Mouse (Mus musculus) layer of hippocampus, postnatal 10 days (tissue): ENCODE measurements at regions not wholly inside any gene's neighbourhood (a gene's known extent, or its start where the extent isn't known, plus 50 kb on each side); places are given as distances from the start of the nearest gene placed in this dataset.
"Not testable (repeated sequence)": the region's sequence is repeated elsewhere in the genome, so short reads cannot be mapped to it uniquely, and the experiment has no call there.

ENCODE experiments used
- DNase-seq, 2 experiments: peaks; one replicate each; pipeline ENCODE4 v3.0.0; 2021; ENCODE audit warnings: low spot score in 2 of 2

DNA sequence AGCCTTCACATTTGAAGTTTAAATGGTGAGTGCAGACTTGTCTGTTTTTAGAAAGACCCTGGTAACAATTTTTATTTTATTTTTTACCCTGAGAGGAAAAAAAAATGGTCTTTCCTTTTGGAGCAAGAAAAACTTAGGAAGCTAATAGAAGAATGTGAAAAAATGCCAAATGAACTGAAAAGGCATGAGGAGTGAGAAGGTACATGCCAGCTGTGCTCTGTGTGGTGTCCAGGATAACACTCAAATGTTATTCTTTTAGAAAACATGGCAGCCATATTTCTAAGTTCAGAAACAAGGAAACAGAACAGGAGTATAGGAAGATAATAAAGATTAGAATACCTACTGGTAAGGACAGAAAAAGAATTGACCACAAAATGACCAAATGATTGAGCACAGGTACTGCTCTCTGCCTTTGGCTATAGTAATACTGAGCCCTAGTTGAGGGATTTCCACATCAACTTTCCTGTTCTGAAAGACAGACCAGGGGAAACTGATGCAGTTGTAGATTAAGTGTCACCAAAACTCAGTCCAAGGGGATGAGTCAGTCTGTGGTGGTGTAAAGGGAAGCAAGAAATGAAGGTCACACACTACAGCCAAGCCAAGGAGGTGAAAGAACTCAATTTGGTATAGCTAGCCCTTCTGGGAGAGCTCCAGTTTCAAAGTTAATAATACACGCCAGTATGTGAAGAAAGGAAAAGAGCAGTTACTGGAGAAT is 758.5 kb downstream of the Robo2 start:
- no peak for DNase-seq

DNA sequence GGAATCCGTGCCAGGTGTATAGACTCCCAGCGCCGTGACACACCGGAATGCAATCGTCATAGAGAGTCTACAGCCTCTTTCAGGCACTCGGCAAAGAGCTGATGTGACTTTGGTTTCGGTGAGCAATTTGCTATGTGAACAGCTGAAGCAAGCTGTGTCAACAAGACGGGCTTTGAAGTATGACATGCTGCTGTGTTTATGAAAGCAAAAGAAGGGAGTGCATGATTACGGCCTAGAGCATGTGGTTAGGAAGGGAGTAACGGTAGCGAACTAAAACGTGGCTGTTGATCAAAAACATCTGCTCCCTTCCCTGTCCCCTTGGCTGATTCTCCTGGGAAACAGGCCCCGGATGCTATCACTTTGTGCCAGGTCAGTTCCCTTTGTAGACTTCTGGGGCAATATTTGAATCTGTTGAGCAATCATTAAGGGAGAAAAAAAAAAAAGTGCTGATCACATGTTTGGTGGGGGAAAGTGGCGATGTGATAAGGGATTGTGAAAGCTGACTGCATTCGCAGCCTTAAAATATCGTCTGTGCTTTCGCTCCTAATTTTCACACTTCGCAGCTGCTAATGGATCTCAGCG is 764.3 kb downstream of the Robo2 start:
- peak; percentile 18 to 24 for DNase-seq

DNA sequence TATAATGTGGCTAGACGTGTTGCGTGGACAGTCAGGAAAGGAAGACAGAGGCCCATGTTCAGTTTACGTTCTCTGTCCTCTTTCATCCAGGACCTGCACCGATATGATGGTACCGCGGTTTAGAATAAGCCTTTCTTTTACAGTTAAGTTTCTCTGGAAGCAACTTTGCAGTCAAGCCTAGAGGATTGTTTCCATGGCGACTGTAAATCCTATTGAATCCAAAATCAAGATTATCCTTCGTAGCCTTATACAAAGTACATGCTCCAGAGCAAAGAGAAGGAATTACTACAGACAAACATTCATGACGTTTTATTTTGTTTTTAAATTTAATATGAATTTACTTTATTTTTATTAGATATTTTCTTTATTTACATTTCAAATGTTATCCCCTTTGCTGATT is 798.6 kb downstream of the Robo2 start:
- DNase-seq: no peak

DNA sequence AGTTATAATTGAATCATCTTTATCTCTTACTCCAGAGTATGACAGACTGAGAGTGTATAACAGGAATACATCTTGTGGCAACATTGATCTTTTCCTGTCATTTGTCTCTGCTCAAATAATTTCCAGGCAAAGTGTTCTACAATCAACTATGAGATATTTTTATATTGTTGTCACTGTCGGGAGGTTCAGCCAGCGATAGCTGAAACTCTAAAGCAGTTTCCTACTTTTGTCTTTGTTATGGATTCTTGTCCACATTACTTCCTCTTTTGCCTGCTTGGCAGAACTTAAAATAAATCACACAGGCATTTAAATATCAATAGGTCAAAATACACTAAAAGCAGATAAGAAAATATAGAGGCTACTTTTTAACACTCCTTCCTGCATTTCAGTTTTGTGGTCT is 820.2 kb downstream of the Robo2 start:
- DNase-seq: no peak

DNA sequence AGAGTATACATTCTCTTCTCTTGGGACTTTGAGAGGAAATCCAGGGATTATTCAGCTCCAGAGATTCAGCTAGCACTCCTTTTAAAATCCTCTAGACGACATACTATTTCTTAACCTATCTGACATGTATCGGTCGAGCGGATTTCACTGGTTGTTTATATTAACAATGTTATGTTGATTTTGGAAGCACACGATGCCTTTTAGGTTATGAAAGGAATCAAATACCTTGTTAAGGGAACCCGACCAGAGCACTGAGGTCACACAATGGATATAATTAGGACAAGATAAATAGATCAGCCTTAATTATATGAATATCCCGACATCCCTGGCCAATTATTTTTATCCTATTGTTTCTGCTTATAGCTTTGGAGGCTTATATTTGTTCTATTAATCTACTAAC is 850.4 kb downstream of the Robo2 start:
- no peak for DNase-seq

DNA sequence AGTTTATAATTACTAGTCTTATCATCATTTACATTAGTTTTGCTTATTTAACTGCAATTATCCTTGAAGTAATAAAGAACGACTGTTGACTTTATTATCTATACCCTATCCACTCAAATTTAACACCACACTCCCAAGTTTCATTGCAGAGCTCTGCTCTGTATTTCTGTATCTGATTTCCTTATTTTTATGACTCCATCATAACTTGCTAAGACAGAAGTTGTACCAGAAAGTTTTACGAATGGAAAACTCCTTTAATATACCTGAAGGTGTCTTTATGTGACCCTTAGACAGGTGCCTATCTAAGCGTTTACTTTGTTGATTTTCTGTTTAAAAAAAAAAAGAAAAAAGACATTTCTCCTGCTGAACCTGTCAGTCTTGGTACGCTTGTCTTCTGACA is 854.7 kb downstream of the Robo2 start:
- no peak for DNase-seq

DNA sequence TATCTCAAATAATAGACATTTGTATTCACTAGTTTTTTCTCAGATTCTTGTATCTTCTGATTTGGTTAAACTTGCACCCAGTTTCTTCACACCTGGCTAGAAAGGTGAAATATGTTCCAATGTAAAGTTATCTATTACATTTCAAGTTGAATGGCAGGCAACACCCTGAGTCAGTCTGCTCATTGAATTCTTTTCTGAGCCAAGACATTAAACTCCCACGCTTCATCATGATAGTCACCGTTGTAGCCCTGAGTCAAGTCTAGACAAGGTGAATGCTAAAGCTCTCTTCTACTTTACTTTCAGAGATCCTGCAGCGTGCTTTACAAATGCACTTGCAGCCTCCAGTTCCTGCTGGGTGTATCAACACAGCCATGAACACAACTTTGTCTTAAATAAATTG is 868.0 kb downstream of the Robo2 start:
- DNase-seq: no peak

DNA sequence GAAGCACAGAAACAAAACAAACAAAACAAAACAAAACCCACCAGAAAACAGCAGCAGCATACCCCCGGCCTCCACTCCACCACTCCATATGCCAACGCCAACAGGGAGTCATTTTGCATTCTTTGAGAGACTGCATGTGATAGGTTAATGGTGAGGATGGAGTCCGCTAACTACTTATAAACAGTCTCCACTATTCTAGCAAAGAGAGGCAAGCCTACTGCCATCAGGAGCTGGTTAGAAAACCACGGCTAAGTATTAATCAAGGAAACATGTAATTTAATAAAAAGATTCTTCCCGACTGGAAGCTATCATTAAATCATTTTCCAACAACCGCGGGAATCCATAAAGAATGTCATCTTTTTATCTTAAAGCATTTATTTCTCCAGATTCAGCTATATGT is 873.6 kb downstream of the Robo2 start:
- DNase-seq: no peak

DNA sequence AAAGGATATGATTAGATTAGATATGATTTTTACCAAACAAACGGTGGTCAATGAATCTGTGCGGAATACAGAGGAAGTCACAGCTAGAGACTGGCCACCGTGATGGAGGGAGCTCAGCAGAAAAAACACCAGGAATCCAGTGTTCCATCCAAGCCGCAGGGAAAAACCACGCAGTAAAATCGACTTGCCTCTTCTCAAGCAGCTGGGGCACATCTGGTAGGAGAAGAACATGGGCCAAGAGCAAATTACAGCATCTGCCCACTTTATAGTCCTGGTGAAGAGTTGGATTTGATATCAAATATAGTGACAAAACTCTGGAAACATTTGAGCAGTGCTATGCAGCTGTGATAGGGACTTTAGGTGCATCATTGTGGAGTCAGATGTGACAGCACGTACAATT is 874.1 kb downstream of the Robo2 start:
- DNase-seq: no peak

DNA sequence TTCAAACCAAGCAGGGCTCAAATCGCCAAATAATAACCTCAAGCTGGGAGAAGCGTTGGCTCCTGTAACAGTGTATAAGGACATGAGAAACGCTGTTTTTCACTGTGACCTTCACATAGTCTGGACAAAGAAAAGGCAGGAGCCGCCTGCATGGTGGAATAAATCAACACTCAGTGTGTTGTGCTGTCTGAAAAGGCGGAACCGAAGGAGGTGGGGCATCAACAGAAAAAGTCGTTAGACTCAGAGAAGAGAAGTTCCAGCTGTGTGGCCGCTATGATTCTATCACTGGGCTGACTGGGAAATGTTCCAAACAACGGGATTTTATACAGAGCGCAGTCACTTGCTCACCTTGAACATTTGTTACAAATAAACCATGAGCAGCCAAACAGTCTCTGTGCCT is 881.4 kb downstream of the Robo2 start:
- DNase-seq: no peak

DNA sequence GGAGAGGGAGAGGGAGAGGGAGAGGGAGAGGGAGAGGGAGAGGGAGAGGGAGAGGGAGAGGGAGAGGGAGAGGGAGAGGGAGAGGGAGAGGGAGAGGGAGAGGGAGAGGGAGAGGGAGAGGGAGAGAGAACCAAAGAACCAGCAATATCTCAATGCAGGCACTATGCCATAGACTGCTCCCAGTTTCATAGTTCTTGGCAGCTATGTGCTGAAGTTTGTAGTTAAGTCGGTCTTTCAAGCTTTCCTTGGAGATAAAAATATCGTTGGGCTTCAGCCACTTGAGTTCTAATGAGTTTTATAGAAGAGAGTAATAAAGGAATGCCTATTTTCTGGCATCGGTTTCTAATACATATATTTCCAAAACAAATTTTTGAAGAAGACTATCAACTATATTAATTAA is 888.7 kb downstream of the Robo2 start:
- DNase-seq: not testable (repeated sequence)

DNA sequence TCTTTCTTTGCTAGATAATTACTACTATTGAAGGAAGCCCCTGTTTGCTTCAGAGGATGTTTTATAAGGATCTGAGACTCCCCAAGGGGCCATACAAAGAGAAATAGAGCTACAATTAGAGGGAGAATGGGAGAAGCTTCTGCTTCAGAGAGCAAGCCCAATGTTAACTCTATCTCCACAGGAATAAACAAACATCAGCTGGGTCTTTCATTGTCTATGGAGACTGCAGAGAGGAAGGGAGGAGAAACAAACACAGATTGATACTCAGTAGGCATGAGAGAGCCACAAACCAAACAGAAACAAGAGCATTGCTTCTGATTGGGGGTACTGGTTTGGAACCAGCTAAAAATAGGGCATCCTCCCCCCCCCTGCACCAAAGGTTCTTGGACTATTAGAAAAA is 906.9 kb downstream of the Robo2 start:
- no peak for DNase-seq

DNA sequence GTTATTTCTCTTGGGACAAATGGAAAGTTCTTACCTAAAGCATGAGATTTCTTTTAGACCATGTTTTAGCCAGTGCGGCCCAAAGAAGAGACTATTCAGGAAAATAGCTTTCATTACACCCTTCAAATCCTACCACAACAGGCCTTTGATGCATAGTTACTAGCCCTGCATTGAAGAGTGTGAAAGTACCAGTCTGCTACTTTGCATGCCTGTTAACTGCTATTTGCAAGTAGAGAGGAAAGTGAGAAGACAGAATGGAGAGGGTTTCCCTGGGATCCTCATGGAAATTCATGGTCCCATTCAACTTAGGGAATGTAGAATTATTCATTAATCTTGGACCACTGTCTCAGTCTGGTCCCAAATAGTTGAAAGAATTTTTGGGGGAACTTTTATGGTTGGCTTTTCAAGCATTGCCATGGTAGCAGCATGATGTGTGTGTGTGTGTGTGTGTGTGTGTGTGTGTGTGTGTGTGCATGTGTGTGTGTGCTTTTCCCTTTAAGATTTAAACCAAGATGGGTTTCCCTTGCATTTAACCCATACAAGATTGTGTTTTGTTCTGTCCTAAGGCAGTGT is 912.9 kb downstream of the Robo2 start:
- no peak for DNase-seq

DNA sequence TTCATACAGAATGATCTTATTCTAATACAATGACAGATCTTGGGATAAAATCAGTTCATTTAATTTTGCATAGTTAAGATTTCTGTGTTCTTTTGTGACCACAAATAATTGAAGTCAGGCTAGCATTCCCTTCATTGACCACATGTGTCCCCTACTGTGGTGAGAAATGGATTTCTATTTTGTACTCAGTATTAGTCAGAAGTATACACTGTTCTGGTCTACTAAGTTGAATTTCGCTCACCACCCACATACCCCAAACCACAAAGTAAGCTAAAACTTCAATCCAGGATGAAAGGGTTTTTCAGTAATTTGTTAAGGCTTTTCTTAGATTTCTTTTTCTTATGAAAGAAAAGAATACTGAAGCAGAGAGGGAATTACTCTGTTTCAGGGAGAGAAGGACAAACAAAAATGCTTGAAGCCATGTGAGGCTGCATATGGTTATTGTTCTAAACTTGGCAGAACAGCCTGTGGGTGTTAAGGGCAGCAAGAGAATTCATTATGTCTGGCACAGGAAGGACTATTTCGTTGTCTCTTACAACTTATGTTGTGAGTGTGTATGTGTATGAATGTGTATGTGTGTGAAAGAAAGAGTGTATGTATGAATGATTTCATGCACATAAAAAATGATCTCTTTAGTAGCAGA is 928.3 kb downstream of the Robo2 start:
- no peak for DNase-seq

DNA sequence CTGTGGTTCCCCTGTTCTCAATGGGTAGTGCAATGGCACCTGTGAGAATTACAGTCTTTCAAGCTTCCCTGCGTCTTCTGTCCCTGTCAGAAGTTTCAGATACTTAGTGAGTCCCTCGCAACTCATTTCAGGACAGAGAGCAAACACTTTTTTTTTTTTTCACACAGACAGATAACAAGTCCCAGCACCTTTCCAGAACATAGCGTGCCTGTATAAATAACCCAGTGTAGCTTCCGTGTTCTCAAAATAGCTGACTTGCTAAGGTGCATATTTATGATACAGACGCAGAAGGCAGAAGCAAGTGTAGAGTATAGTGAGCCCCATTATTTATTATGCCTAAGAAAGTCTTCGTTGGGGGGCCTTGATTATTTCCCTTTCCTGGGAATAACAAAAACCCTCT is 929.4 kb downstream of the Robo2 start:
- no peak for DNase-seq

DNA sequence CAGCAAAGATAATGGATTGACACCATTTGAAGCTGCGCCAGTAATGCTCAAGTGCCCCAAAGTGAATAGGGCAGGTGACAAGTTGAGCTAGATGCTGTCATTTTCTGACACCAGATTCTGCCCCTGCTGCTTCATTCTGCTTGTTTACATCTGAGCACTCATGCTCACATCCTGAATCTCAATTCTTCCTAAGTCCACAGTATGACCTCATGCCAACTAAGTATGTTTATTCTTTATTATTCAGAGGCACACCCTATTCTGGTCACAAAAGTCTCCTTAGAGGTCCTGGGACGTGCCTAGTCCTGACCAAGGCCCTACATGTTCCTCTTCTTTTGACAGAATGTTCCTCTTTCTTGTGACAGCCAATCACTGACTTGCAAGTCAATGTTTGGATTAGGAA is 938.1 kb downstream of the Robo2 start:
- DNase-seq: no peak

DNA sequence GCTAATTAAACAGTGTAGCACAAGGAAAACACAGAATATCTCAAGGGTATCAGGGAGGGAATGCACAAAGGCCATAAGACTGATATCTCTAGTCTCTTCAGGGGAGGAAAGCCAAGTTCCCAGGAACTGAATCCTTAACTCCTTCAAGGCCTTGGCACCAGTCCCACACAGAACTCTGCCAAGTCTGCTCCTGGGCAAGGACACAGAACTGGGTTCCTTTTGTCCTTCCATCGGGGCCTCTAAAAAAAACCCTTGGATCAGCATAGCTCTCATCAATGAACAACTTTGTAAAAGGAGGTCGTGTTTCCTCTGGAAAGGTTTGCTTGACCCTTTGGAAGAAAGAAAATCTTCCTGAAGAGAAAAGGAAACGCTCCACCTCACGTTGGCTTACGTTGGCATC is 940.1 kb downstream of the Robo2 start:
- DNase-seq: peak; percentile 39 to 41

DNA sequence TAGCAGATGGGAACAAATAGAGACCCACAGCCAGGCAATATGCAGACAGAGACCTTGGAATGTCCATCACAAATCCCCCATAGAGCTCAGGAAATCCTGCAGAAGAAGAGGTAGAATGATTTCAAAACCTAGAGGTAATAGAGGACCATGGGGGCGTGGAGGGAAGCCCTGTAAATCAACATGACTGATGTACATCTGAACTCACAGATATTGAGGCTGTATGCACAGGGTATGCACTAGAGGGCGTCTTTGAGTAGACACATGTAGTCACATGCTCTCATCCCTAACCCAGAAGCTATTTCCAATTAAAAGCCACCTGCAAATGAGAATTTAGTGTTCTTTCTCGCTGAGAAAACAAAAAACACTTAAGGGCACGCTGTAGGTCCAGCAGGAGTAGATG is 941.1 kb downstream of the Robo2 start:
- DNase-seq: no peak

DNA sequence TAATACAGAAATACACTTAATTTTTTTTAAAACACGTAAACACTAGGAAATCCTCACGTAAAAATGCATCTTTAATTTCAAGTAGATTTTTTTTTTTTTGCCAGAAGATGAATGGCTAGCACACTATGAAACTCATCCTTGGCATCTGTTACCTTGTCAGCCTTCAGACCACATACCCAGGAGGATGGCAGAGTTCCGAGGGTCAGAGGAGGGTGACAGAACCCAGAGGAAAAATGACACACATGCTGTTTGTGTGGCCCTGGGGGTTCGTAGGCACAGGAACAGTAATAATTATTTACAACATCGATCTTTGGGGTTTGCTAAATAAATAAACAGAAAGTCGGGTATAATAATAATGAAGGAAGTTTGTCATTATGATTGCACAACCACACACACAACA is 945.3 kb downstream of the Robo2 start:
- no peak for DNase-seq

DNA sequence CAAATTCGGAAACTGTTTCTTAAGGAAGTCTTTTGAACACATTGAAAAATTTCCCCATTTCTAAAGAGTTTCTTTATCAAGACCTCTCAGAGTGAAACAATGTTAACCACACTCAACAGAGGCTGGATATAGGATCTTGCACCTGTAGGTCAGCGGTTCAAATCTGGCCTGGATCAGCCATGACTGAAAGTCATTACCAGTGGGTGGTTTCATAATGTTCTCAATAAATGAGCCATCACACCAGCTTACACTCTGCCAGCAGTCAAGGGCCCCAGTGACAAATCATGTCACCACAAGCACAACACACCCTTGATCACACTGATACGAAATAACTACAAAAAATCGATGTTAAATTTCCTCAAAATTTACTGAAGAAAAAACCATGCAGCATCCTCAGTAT is 949.1 kb downstream of the Robo2 start:
- no peak for DNase-seq

DNA sequence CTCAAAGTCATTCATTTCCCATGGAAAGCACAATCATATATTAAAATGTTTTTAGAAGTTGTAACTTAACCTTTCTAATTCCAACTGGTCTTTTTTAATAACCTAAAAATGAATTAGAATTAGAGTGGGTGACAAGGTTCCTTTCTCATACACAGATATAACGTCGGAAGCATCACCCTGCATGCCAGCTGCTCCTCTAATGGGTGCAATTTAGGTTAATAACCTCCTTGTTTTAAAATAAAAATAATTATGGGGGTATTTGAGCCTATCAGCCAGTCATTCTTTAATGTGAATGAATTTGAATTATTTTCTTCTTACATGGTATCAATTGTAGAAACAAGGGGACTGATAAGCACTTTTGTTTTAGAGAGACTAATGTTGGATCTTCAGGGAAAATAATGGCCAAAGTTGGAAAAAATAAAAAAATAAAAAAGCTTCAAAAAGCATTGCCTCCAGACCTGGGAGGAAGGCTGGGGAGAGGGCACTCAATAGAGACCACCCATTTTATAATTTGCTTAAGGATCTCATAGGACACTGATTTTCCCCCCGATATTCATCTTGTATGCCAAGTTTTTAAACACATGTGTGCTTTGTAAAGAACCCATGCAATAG is 960.9 kb downstream of the Robo2 start:
- no peak for DNase-seq

DNA sequence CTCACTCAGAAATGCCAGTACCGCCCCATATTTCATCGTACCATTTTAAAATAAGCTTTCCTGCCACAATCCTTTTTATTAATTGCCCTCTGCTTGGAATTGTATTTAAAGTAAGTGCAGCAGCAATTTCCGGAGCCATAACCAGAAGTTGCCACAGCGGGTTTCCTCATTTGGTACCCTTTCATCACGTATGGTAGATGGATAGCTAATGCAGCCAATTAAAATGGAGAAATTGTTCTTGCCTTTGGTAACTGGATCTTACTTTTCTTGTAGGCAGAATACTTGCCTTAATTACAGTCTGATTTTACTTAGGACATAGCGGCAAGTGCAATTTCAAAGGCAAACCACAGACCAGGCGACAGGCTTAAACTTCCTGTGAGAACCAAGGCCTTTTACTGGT is 961.8 kb downstream of the Robo2 start:
- DNase-seq: no peak
